Mouse (Mus musculus): ENCODE data around the gene Uri1.

The Uri1 gene

GRCm38 (mm10) chr7:38013946-38014345 is 9.4 kb downstream of the Uri1 start:
- DNase-seq (ENCODE audit: low spot score): no peak

GRCm38 (mm10) chr7:38012811-38013210 is 10.5 kb downstream of the Uri1 start:
- no peak for DNase-seq (ENCODE audit: low spot score)

GRCm38 (mm10) chr7:38008359-38008758 is 15.0 kb downstream of the Uri1 start:
- DNase-seq (ENCODE audit: low spot score): no peak

GRCm38 (mm10) chr7:38002451-38002850 is 20.9 kb downstream of the Uri1 start:
- DNase-seq (ENCODE audit: low spot score): no peak

- DNase-seq (ENCODE audit: low spot score): no peak
Observed at GRCm38 (mm10) chr7:37999691-38000090, 23.7 kb downstream of the Uri1 start.

GRCm38 (mm10) chr7:37992861-37993260 is 30.5 kb downstream of the Uri1 start:
- no peak for DNase-seq (ENCODE audit: low spot score)

GRCm38 (mm10) chr7:37984866-37985265 is 38.5 kb downstream of the Uri1 start:
- DNase-seq (ENCODE audit: low spot score): no peak

GRCm38 (mm10) chr7:37983471-37983870 is 39.9 kb downstream of the Uri1 start:
- no peak for DNase-seq (ENCODE audit: low spot score)

- no peak for DNase-seq (ENCODE audit: low spot score)
Observed at GRCm38 (mm10) chr7:37979729-37980128, 43.6 kb downstream of the Uri1 start.

- DNase-seq (ENCODE audit: low spot score): no peak
Observed at GRCm38 (mm10) chr7:37978412-37978811, 44.9 kb downstream of the Uri1 start.

- no peak for DNase-seq (ENCODE audit: low spot score)
Observed at GRCm38 (mm10) chr7:37977676-37978075, 45.7 kb downstream of the Uri1 start.

- DNase-seq (ENCODE audit: low spot score): no peak
Observed at GRCm38 (mm10) chr7:37972999-37973555, 50.3 kb downstream of the Uri1 start.

- DNase-seq (ENCODE audit: low spot score): no peak
Observed at GRCm38 (mm10) chr7:37972571-37972970, 50.8 kb downstream of the Uri1 start.

- no peak for DNase-seq (ENCODE audit: low spot score)
Observed at GRCm38 (mm10) chr7:37962326-37962725, 61.0 kb downstream of the Uri1 start.

- no peak for DNase-seq (ENCODE audit: low spot score)
Observed at GRCm38 (mm10) chr7:37961247-37961646, 62.1 kb downstream of the Uri1 start.

- DNase-seq (ENCODE audit: low spot score): no peak
Observed at GRCm38 (mm10) chr7:37951841-37952240, 71.5 kb downstream of the Uri1 start.

GRCm38 (mm10) chr7:37936459-37936858 is 86.9 kb downstream of the Uri1 start:
- no peak for DNase-seq (ENCODE audit: low spot score)

- DNase-seq (ENCODE audit: low spot score): no peak
Observed at GRCm38 (mm10) chr7:37935786-37936185, 87.6 kb downstream of the Uri1 start.

GRCm38 (mm10) chr7:37934770-37935182 is 88.6 kb downstream of the Uri1 start:
- DNase-seq (ENCODE audit: low spot score): no peak

GRCm38 (mm10) chr7:37933754-37934308 is 89.5 kb downstream of the Uri1 start:
- no peak for DNase-seq (ENCODE audit: low spot score)

GRCm38 (mm10) chr7:37931631-37932030 is 91.7 kb downstream of the Uri1 start:
- DNase-seq (ENCODE audit: low spot score): no peak

GRCm38 (mm10) chr7:37929738-37930137 is 93.6 kb downstream of the Uri1 start:
- DNase-seq (ENCODE audit: low spot score): no peak

GRCm38 (mm10) chr7:37922999-37923398 is 100.4 kb downstream of the Uri1 start:
- no peak for DNase-seq (ENCODE audit: low spot score)

- no peak for DNase-seq (ENCODE audit: low spot score)
Observed at GRCm38 (mm10) chr7:37921681-37922430, 101.5 kb downstream of the Uri1 start.
